Mouse (Mus musculus): ENCODE data around the gene 9030025P20Rik. TPM values are rescaled to one million over a fixed set of nuclear protein-coding genes. Genes with fewer than 3 reads are reported as not detected.
"Not testable (repeated sequence)": the region's sequence is repeated elsewhere in the genome, so short reads cannot be mapped to it uniquely, and the experiment has no call there.

9030025P20Rik gene
- total RNA-seq, 2 experiments from 2014 or later, result 1.8 to 2.5 TPM

DNA sequence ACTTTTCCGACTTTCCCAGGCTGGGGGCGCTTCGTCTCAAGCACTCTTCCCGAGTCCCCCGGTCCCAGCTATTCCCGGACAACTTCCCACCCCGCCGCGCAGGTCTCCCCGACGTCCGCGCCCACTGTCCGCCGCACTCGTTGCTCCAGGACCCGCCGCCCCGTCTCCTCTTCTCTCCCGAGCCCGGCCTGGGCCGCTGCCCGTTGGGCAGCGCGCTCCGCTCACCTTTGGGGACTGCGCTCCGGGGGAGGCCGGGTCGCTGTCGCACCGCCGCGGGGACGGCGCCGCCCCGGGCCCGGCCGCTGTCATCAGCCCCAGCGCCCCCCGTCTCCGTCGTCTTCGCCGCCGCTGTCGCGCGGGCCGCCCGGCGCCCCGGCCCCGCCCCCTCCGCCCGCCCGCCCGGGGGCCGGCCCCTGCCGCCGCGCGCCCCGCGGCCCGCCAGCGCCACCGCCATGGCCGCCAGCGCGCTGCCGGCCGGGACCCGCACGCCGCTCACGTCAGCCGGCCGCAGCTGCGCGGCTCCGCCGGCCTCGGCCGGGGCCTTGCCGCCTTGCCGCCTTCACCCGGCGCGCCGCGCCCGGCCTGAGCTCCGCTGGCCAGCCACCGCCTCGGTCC is 45.7 kb downstream of the 9030025P20Rik start:
- intact Hi-C loops (cut with DNase I); H3K27ac ChIP-seq; DNase-seq; H3K4me3 ChIP-seq: not testable (repeated sequence)

DNA sequence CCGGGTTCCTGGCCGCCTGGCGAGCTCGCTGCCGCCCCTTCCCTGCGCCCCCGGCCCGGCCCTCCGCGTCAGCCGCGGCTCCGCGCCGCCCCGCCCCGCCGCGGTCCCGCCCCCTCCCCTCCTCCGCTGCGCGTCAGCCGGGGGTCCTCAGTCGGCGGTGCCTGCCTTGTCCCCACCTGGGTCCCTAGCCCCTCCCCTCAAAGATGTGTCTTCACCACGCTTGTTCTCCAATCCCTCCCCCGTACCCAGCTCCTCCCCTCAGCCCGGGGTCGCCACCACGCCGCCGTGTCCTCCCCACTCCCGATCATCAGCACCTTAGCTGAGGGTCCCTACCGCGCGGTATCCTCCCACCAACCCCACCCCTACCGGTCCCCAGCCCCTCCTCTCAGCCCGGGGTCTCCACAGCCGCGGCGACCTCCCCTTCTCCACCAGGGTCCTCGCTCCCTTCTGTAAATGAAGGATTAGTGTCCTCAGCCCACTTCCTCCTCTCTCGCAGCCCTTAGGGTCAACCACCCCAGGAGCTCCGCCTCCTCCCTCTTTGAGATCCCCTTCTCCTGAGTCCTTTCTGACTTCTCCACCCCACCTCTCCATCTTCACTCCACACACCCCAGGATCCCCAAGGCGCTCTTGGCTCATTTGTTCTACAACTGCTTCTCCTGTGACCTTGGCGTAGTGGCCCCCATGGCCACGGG is 46.4 kb downstream of the 9030025P20Rik start:
- H3K4me3 ChIP-seq; H3K27ac ChIP-seq; DNase-seq; intact Hi-C loops (cut with DNase I): not testable (repeated sequence)

- H3K4me3 ChIP-seq; H3K27ac ChIP-seq; DNase-seq; intact Hi-C loops (cut with DNase I): not testable (repeated sequence)
These were observed 47.2 kb downstream of the 9030025P20Rik start for GRCm38 (mm10) chr17:15025513-15025912.

DNA sequence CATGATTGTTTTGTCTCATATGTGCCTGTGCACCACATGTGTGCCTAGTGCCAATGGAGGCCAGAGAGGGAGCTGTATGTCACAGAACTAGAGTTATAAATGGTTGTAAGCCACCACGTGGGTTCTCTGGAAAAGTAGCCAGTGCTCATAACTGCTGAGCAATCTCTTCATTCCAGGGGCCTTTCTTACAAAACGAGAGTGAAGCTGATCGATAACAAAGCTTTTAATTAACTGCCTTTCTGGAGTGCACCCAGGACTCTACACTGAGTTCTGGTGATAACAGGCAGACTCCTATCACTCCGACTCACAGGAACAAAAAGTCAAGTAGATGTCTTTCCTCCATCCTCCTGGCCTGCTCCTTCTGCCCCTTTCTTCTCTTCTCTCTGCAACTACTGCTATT is 53.1 kb downstream of the 9030025P20Rik start:
- intact Hi-C loops (cut with DNase I); DNase-seq; H3K4me3 ChIP-seq: not testable (repeated sequence)

DNA sequence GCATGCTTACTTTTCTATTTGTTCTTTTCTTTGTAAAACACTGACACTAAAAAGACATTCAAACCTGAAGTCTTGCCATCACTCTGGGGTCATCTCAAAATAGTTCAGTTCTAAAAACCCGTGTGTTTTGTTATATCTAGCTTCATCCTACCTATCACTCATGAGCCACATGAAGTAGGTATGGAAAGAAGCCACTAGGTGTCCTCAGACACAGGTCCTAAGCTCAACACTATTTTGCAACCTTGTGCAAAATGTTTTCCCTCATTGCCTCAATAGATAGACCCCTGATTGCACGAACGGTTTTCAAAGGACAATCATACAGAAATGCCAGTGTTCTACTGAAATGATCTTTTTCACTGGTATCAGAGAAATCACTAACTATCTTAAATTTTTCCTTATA is 62.2 kb downstream of the 9030025P20Rik start:
- H3K4me3 ChIP-seq; H3K27ac ChIP-seq; intact Hi-C loops (cut with DNase I); DNase-seq: not testable (repeated sequence)

More for the DNA sequence above, 53.1 kb downstream of the 9030025P20Rik start:
- not testable (repeated sequence) for H3K27ac ChIP-seq

Other genes starting within 250 kb of the 9030025P20Rik start
- 1 to 10 TPM in 1 of 2 experiments, under 1 TPM in 1; 0.94 to 3.0 TPM for gene Wdr27, start 35.3 kb upstream of the 9030025P20Rik start, total RNA-seq (2021)
- 1 to 10 TPM; 8.1 to 9.9 TPM for gene 1600012H06Rik, start 35.3 kb upstream of the 9030025P20Rik start, total RNA-seq (2021)
- gene Phf10, start 17.2 kb upstream of the 9030025P20Rik start, total RNA-seq (2021), result 10 to 100 TPM; 46.9 to 54.2 TPM
- not detected for gene Gm3417, start 322 bp downstream of the 9030025P20Rik start, total RNA-seq (2021)
- gene Gm3435, start 31.7 kb downstream of the 9030025P20Rik start, total RNA-seq (2021), result 1 to 10 TPM; 2.1 to 3.5 TPM
- gene Ermard, start 62.7 kb downstream of the 9030025P20Rik start, total RNA-seq (2021), result 10 to 100 TPM; 22.9 to 29.4 TPM
- gene Tcte3, start 63.0 kb downstream of the 9030025P20Rik start, total RNA-seq (2021), result not detected
- 1 to 10 TPM in 1 of 2 experiments, under 1 TPM in 1; 0.67 to 1.2 TPM for gene Gm3448, start 63.1 kb downstream of the 9030025P20Rik start, total RNA-seq (2021)

Measured in gastrocnemius, adult 2 months (tissue).